Mouse (Mus musculus) fibroblast of lung, adult 2 months (primary cell): Measurements from ENCODE around the gene Fxyd6.

ENCODE experiments used
- DNase-seq: peaks from one replicate; pipeline ENCODE4 v3.0.0-alpha.2; 2011; ENCODE audit warnings: low read depth

Gene Fxyd6

DNA sequence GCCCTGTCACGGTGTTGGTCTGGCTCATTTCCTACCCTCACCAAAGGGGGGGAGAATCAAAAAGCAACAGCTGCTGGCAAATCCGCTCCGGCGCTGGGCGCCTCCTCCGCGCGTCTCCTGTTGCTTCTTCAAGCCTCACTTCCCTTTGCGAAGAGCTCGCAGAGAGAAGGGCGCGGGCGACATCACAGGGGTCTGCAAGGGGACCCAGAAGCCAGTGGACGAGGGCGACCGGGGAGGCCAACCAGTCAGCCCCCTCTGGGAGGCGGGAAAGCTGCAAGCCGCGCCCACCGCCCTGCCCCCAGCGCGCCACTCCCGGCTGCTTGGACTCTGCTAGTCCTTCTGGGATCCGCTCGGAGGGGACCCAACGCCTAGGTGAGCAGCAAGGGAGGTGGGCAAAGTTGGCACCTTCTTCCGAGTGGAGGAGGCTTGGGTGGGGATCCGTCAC, at the start of gene Fxyd6:
Fxyd6 (plus strand) TSS at position 69 of the 445 bp plus-strand sequence.
- DNase-seq: no peak

- DNase-seq: no peak
Observed at GRCm38 (mm10) chr9:45321465-45321864, 48.5 kb upstream of the Fxyd6 start.

DNA sequence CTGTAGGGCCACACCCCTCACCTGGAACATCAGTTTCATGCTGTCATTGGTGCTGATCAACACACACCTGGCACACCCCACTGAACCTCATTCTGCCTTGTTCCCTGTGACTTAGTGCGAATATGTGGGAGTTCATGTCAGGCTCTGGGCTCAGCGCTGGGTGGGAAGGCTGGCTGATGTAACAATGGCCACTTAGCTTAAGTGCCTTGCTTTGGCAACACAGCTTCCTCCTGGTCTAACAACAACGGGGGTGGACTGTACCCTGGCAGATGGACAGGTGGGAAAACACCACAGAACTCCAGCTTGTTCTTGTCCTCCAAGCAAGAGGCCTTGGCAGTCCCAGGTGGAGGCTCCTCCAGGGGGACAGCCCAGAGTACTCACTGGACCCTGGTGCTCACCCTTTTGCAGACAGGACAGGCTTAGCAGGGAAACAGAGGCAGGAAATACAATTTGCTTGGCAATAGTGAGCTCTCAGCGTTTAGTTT, 48.0 kb upstream of the Fxyd6 start:
- no peak for DNase-seq

DNA sequence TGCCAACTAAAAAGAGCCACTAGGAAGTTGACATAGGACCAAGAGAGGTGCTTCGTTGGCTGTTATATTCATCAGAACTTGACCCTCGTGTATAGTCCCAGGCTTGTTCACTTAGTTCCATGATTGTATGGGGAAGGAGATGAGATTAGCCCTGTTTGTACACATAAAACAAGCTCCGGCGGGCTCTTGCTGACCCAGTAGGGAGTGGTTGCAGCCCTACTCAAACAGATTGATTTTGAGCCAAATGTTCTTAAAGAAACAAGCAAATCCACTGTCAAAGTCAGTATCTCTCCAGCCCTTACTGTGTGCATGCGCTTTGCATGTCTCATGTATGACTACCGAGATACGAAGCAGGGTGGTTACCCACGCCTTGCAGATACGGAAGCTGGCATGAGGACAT, 43.6 kb upstream of the Fxyd6 start:
- no peak for DNase-seq

DNA sequence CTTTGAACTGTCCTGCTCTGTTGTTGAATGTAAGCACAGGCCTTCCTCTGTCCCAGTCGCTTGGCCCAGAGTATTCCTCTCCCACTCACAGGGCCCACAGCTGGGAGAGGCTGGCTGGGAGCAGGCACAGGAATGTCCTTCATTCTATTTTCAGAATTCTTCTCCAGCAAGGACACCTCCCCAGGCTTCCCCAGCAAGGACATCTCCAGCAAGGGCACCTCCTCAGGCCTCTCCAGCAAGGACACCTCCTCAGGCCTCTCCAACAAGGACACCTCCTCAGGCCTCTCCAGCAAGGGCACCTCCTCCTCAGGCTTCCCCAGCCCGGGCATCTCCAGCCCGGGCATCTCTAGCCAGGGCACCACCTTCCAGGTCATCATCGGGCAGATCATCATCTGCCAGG, 41.7 kb upstream of the Fxyd6 start:
- DNase-seq: no peak

GRCm38 (mm10) chr9:45329577-45329976, 40.4 kb upstream of the Fxyd6 start:
- no peak for DNase-seq

GRCm38 (mm10) chr9:45337406-45337805, 32.6 kb upstream of the Fxyd6 start:
- no peak for DNase-seq

DNA sequence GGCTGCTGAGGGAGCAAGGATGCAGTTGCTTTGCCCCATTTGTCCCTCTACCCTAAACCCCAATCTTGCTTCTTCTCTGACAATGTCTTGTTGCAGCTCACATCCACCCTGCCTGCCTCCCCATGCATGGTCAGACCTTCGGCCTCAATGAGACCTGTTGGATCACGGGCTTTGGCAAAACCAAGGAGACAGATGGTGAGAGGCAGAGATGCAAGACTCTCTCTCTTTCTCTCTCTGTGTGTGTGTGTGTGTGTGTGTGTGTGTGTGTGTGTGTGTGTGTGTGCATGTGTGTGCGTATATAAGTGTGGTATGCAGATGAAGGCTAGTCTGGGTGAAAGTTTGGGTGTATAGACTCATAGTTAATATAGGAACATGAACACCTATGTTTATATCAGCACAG, 26.9 kb upstream of the Fxyd6 start:
- DNase-seq: no peak

GRCm38 (mm10) chr9:45345516-45345915, 24.5 kb upstream of the Fxyd6 start:
- no peak for DNase-seq

DNA sequence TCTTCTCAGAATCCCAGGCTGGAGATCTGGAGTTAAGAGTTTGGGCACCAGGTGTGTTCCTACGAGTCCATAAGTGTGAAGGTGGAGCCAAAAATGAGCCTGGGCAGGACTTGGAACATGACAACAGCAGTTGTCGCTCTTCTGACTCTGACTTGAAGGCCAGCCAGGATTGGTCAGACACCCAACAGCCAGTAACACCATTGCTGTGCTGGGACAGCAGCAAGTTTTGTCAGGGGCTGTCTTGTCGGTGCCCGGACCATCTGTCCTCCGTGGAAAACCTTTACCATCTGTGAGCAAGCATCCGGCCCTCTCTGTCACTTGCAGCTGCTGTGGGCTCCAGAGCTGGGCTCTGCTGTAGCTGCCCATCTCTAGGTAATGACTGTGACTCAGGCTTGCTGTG, 23.7 kb upstream of the Fxyd6 start:
- no peak for DNase-seq

GRCm38 (mm10) chr9:45348560-45348959, 21.4 kb upstream of the Fxyd6 start:
- no peak for DNase-seq

DNA sequence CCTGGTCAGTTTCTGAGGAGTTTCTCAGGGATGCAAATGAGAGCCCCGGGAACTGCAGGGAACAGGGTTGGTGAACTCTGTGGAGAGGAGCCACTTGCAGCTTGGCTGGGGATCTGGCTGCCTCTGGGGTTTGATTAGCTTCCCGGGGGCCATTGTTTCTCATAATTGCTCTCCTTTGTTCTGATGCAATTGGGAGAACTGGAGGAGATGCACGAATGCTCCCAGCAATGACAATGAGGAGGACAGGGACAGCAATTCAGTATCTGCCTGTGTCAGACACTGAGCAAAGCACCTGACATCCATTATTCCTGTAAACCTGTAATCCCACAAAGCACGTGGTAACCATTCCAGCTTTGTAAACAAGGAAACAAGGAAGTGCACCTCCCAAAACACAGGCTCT, 20.8 kb upstream of the Fxyd6 start:
- DNase-seq: no peak

- no peak for DNase-seq
Observed at GRCm38 (mm10) chr9:45349851-45350250, 20.1 kb upstream of the Fxyd6 start.

GRCm38 (mm10) chr9:45355192-45355591, 14.8 kb upstream of the Fxyd6 start:
- DNase-seq: no peak

- no peak for DNase-seq
Observed at GRCm38 (mm10) chr9:45358356-45358755, 11.6 kb upstream of the Fxyd6 start.

GRCm38 (mm10) chr9:45362051-45362461, 7.9 kb upstream of the Fxyd6 start:
- DNase-seq: peak; percentile 89

DNA sequence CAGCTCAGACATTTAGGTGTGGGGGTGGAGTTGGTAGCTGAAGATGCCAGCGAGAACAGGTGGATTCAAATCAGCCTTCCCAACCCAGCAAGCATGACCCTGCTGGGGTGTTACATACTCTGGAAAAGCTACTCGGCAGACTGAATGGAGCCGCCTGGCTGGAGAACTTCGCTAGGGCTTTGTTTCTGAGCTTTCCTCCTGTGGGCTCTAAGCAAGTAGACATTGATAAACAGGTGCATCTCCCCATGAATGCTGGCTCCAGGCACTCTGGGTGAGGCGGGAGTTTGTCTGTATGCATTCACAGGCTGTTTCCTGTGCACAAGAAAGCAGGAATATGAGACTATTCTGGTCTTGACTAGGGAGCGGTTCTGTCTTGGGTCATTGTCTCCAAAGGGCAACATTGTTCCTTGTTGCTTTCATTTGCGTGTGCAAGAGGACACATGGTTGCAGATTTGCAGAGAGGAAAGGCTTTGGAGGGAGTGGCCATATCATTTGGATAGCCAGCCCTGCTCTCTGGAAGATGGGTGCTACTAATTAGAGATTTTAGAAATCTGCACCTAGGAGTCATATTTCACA, 6.3 kb upstream of the Fxyd6 start:
- no peak for DNase-seq

GRCm38 (mm10) chr9:45367716-45368115, 2.3 kb upstream of the Fxyd6 start:
- DNase-seq: no peak

DNA sequence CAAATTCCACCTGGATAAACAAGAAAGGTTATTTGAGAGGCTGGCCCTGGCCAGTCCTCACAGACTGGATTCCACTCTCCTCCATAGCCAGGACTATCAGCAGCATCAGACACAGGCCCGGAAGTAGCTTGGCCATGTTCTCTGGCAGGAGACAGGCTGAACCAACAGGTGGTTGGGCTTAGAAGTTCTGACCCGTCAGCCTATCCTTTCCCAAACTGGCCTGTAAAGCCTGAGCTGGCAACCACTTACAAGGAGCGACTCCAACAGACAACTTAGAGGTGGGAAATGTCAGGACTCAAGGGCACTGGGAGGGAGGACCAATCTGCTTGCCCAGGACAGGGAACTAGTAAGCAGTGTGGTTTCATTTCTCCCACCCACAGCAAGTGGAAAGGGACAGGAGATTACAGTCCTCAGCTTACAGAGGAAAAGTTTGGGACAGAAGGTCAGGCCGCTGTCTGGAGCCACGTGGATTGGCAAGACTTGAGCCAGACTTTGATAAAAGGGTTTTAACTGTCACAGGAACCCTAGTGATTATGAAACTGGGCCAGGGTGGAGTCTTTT, 1.6 kb upstream of the Fxyd6 start:
- peak; percentile 58 for DNase-seq

- DNase-seq: no peak
Observed at GRCm38 (mm10) chr9:45370616-45371336, 791 bp downstream of the Fxyd6 start.

DNA sequence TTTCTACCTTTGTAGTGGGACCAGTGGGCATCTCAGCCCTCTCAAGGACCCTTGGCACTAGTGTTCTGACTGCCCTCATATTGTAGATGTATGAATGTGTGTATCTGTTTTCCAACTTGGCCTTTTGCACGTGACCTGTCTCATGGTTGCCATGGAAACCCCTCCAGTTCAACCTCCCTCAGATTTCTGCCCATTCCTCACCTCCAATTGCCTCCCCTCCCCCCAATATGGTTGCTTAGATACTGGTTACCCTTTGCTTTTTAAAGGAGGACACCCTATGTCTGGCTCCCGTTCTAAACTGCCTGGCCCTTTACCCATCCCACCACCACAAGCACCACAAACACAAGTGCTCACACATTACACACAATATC, 1.3 kb downstream of the Fxyd6 start:
- DNase-seq: no peak

DNA sequence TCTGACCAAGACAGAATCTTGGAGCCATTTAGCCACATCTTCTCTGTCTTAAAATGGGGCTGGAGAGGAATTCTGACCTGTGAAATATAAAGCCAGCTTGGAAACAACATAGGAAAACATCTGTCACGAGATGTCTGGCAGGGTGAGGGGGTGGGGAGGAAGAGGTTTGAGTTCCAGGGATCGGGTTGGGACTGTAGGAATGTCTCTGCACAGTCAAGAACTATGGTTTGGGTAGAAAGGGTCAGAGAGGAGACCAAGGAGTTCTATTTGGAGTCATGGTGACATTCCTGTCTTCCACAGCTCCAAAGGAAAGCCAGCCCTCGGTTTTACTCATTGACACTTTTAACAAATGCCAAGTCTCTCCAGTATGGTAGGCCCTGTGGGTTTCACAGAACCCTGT, 3.9 kb downstream of the Fxyd6 start:
- DNase-seq: no peak

DNA sequence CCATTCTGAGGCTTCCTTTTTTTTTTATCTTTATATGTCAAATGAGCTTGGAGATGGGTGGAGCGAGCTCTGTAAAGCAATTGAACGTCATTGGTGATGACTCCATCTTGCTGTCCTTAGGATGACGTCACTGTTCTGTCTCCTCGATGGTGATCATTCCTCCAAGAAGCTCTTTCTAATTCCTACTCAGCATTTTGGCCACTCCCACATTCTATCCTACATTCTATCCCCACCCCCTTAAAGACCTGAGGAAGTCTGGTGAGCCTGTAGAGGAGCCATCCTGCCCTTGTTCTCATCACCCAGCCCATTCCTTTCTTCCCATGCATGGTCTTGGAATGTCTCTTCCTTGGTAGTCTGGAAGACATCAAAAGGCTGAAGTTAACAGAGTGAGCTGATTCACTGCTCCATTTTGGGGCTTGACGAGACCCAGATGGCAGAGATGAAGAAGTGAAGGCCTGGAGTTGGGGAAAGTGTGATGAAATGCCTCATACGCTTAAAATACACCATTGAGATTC, 5.1 kb downstream of the Fxyd6 start:
- no peak for DNase-seq
